Mouse (Mus musculus) forebrain, embryonic 16.5 days (tissue): ENCODE data around the gene Gm10553. TPM values are rescaled to one million over a fixed set of nuclear protein-coding genes. Genes with fewer than 3 reads are reported as not detected.
"Not testable (repeated sequence)": the region's sequence is repeated elsewhere in the genome, so short reads cannot be mapped to it uniquely, and the experiment has no call there.

Experiments
- ATAC-seq: fragments of 200-750 bp; cut with Nextera tagmentation; 2 replicates; pipeline ENCODE4 v1.8.0; 2017; ENCODE audit warnings: mild to moderate bottlenecking, moderate library complexity
- H3K27ac ChIP-seq: fragments of 300-500 bp; sonication (generic); 2 replicates; pipeline ENCODE4 v1.5.1; 2014; ENCODE audit warnings: low read length, control low read depth
- H3K27me3 ChIP-seq: fragments of 300-500 bp; sonication (generic); replicated peaks from 2 replicates; pipeline ENCODE4 v1.6.1; 2014; ENCODE audit warnings: low read length; ENCODE audit not compliant: control insufficient read depth, insufficient read depth
- H3K36me3 ChIP-seq: fragments of 300-500 bp; sonication (generic); 2 replicates; pipeline ENCODE4 v1.6.1; 2014; ENCODE audit not compliant: control insufficient read depth, insufficient read depth
- H3K4me1 ChIP-seq: fragments of 300-500 bp; sonication (generic); replicated peaks from 2 replicates; pipeline ENCODE4 v1.6.1; 2014; ENCODE audit warnings: low read length; ENCODE audit not compliant: control insufficient read depth, insufficient read depth
- H3K4me2 ChIP-seq: fragments of 300-500 bp; sonication (generic); 2 replicates; pipeline ENCODE4 v1.6.1; 2014; ENCODE audit warnings: mild to moderate bottlenecking, low read length, control low read depth
- H3K4me3 ChIP-seq: fragments of 300-500 bp; sonication (generic); replicated peaks from 2 replicates; pipeline ENCODE4 v1.5.1; 2014; ENCODE audit warnings: mild to moderate bottlenecking, low read length, control low read depth
- H3K9ac ChIP-seq: fragments of 300-500 bp; sonication (generic); replicated peaks from 2 replicates; pipeline ENCODE4 v1.6.1; 2014; ENCODE audit warnings: low read depth, low read length, control low read depth
- H3K9me3 ChIP-seq: fragments of 300-500 bp; sonication (generic); 2 replicates; pipeline ENCODE4 v1.6.1; 2016; ENCODE audit warnings: low read length; ENCODE audit not compliant: control insufficient read depth
- WGBS: fragments of 180-500 bp; shearing (Covaris S2); extraction: QIAGEN DNeasy Blood & Tissue Kit; methylation state at CpG from one replicate; pipeline ENCODE4 v1.1.7; 2014; 5-methylcytosine and 5-hydroxymethylcytosine counted together
- polyA plus RNA-seq: library from polyadenylated mRNA; unstranded; fragments of >200 nt; fragmentation: Nextera tagmentation; extraction: Ambion mirVana; gene quantifications from 2 replicates; pipeline ENCODE4 v1.2.1, GENCODE M21; 2015

Gm10553 gene
- polyA plus RNA-seq, 1 experiment from 2014 or later, result not detected

DNA sequence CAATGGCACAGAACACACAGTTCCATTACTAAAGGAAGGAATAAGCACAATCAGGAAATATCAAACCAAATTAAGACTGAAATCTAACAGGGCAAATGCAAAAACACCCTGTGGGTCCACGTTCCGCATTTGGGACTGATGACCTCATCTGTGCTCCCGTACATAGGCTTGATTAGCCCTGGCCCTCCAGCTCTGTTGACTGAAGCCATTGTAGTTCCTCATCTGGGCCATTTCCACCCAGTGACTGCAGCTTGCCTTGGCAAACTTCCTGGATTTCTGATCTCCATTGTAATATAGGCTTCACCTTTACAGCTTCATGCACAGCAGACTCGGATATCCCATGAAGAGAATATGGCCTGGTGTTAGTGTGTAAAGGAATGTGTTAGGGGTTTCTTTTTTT lies 21.9 kb downstream of the Gm10553 start:
- H3K4me1 ChIP-seq, H3K27ac ChIP-seq, ATAC-seq, H3K4me2 ChIP-seq, H3K9me3 ChIP-seq, H3K4me3 ChIP-seq, H3K9ac ChIP-seq, H3K36me3 ChIP-seq, H3K27me3 ChIP-seq: not testable (repeated sequence)
- WGBS, result 81% methylated on average over 4 of the region's 4 CpGs

DNA sequence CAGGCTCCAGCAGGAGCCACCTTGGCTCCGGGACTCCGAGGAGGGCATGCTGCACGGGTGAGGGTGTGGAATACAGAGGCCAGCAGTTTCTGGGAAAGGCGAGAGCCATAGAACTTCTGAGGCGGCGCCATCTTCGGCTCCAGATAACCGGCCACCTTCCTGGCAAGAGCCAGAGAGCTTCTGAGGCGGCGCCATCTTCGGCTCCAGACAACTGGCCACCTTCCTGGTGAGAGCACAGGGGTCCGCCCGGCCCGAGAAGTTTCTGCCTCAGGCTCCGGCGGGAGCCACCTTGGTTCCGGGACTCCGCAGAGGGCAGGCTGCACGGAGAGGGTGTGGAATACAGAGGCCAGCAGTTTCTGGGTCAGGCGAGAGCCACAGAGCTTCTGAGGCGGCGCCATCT lies 33.7 kb downstream of the Gm10553 start:
- not testable (repeated sequence) for H3K9ac ChIP-seq, ATAC-seq, H3K4me1 ChIP-seq, H3K4me2 ChIP-seq, H3K27me3 ChIP-seq, H3K27ac ChIP-seq, H3K36me3 ChIP-seq, H3K4me3 ChIP-seq, H3K9me3 ChIP-seq
- 91% methylated on average over 19 of the region's 22 CpGs for WGBS

Other genes starting within 250 kb of the Gm10553 start
- 8.1 and 10.7 TPM in 2 replicates for gene Slc16a14, start 165.0 kb upstream of the Gm10553 start, polyA plus RNA-seq
- not detected in 2 replicates for gene A530032D15Rik, start 9.7 kb downstream of the Gm10553 start, polyA plus RNA-seq
- gene C130026I21Rik, start 170.4 kb downstream of the Gm10553 start, polyA plus RNA-seq, result 0.34 TPM in 1 of 2 replicates, not detected in the other